Mouse (Mus musculus) liver, adult 2 months (tissue): ENCODE data around the gene Kcnk7. TPM values are rescaled to one million over a fixed set of nuclear protein-coding genes. Genes with fewer than 3 reads are reported as not detected.

Experiments
- DNase-seq: peaks from one replicate; pipeline ENCODE4 v3.0.0-alpha.2; 2011; ENCODE audit warnings: low read depth, low spot score; ENCODE audit errors: extremely low read depth
- H3K27ac ChIP-seq: fragments of 200-500 bp; replicated peaks from 2 replicates; pipeline ENCODE4 v1.5.1; 2012; ENCODE audit warnings: low read depth, mild to moderate bottlenecking, control low read depth, inconsistent platforms, low read length; ENCODE audit not compliant: insufficient read depth
- H3K27me3 ChIP-seq: fragments of 200-500 bp; 2 replicates; pipeline ENCODE4 v1.6.1; 2012; ENCODE audit warnings: mild to moderate bottlenecking, moderate library complexity, low read length, inconsistent platforms; ENCODE audit not compliant: control insufficient read depth, insufficient read depth
- H3K36me3 ChIP-seq: fragments of 200-500 bp; 2 replicates; pipeline ENCODE4 v1.6.1; 2012; ENCODE audit warnings: low read length, inconsistent platforms; ENCODE audit not compliant: control insufficient read depth, insufficient read depth
- H3K4me1 ChIP-seq: fragments of 200-500 bp; 2 replicates; pipeline ENCODE4 v1.6.1; 2011; ENCODE audit warnings: low read length; ENCODE audit not compliant: control insufficient read depth, insufficient read depth
- H3K4me3 ChIP-seq: fragments of 200-500 bp; 2 replicates; pipeline ENCODE4 v1.5.1; 2011; ENCODE audit warnings: low read depth, mild to moderate bottlenecking, control low read depth, low read length, moderate library complexity; ENCODE audit not compliant: insufficient read depth
- H3K79me2 ChIP-seq: fragments of 200-500 bp; 2 replicates; pipeline ENCODE4 v1.6.1; 2012; ENCODE audit warnings: inconsistent platforms, mild to moderate bottlenecking, low read length, moderate library complexity; ENCODE audit not compliant: control insufficient read depth, insufficient read depth
- H3K9ac ChIP-seq: fragments of 200-500 bp; 2 replicates; pipeline ENCODE4 v1.6.1; 2012; ENCODE audit warnings: low read depth, mild to moderate bottlenecking, control low read depth, inconsistent platforms, low read length
- CTCF ChIP-seq: fragments of 200-500 bp; IDR thresholded peaks from 2 replicates; pipeline ENCODE4 v1.5.1; 2011; ENCODE audit warnings: low read depth, low read length, control low read depth
- POLR2A ChIP-seq: fragments of 200-500 bp; IDR thresholded peaks from 2 replicates; pipeline ENCODE4 v1.6.1; 2011; ENCODE audit warnings: low read length, control low read depth; ENCODE audit not compliant: insufficient read depth; ENCODE audit errors: extremely low read depth
- WGBS: fragments of 180-500 bp; shearing (Covaris S2); methylation state at CpG from one replicate; pipeline ENCODE4 v1.1.7; 2018; 5-methylcytosine and 5-hydroxymethylcytosine counted together
- polyA plus RNA-seq: library from polyadenylated mRNA; depleted of rRNA; stranded (reverse); fragments of >200 nt; gene quantifications from 2 replicates; pipeline ENCODE4 v1.2.3, GENCODE M21; 2012
- total RNA-seq: library from RNA; depleted of rRNA; stranded (reverse); fragments of >200 nt; gene quantifications from 2 replicates; pipeline ENCODE4 v1.2.3, GENCODE M21; 2014

Gene Kcnk7
- total and polyA plus RNA-seq, 2 experiments, result not detected

DNA sequence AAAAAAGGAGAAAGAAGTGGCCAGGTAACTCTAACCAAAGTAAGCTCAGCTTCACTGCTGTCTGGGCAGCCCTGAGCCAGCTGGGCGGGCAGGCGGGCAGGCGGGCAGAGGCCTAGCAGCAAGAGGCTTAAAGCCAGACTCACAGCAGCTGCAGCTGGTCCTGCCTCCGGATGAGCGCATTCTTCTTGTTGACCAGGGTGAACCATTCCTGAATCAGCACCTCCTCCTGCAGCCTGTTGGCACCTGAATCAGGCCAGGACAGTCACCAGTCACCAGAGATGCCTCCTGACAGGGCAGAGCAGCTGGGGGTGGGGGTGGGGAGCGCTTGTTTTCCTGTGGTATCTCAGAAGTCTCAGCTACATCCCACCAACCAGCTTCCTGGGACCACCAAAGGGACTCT, 5.9 kb downstream of the Kcnk7 start:
- DNase-seq, result no peak
- peaks cover 5% of the 10 kb centered on the region; the same call in 1 of the 2 replicates for H3K4me1 ChIP-seq
- no peak overlapping the region for H3K4me3 ChIP-seq
- TF ChIP-seq POLR2A (no peak), CTCF (no peak)
- no peaks in the 10 kb centered on the region for H3K79me2 ChIP-seq
- no peaks in the 10 kb centered on the region for H3K36me3 ChIP-seq
- H3K9ac ChIP-seq, result no peak overlapping the region
- 95% methylated on average over 6 of the region's 6 CpGs for WGBS
- H3K27ac ChIP-seq, result no peak overlapping the region
- no peaks in the 10 kb centered on the region for H3K27me3 ChIP-seq

DNA sequence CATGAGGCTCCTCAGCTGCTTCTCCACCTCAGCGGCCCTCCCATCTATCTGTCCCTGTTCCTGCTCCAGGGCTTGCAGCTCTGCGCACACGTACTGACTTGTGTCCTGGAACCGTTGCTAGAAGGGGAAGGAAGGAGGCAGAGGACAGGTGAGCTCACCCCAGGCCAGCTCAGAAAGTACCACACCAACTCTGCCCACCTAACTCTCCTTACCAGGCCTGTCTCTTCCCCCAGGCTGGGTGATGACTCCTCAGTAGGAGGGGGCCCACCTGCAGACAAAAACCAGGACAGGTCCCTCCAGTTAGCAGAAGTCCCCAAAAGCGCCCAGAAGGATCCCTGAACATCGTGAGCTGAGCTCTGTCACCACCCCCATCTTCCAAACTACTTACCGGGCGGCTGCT, 6.4 kb downstream of the Kcnk7 start:
- Histone ChIP-seq H3K4me3 (no peak overlapping the region), H3K27me3 (no peaks in the 10 kb centered on the region), H3K27ac (no peak overlapping the region), H3K4me1 (0 out of 2 replicates have a peak, but pooled peaks cover 3% of the 10 kb centered on the region), H3K79me2 (no peaks in the 10 kb centered on the region), H3K36me3 (no peaks in the 10 kb centered on the region), H3K9ac (no peak overlapping the region)
- whole genome bisulfite sequencing, result 90% methylated on average over 8 of the region's 8 CpGs
- TF ChIP-seq POLR2A (no peak), CTCF (no peak)
- DNase-seq, result no peak

DNA sequence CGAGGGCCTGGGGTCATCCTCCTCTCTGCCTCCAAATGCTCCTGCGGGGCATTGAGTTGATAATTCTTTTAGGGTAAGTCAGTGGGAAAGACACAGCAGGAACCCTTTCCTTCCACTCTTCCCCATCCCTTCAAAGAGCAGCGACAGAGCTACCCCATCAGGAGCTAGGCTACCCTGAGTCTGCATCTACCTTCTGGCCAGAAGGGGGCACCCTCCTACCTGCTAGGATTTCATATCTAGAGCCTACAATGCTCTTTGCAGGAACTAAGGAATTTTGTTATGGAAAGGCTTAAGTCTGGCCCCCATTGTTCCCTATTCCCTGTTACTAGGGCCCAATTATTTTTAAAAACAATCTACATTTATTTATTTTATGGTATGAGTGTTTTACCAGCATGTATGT, 7.1 kb downstream of the Kcnk7 start:
- peak; percentile 44 for DNase-seq
- H3K79me2 ChIP-seq, result no peaks in the 10 kb centered on the region
- no peaks in the 10 kb centered on the region for H3K27me3 ChIP-seq
- H3K4me1 ChIP-seq, result 0 out of 2 replicates have a peak, but pooled peaks cover 3% of the 10 kb centered on the region
- no peaks in the 10 kb centered on the region for H3K36me3 ChIP-seq
- H3K4me3 ChIP-seq, result no peak overlapping the region
- TF ChIP-seq POLR2A, result no peak
- TF ChIP-seq CTCF, result peak; percentile 80
- 32% methylated on average over 3 of the region's 3 CpGs for WGBS
- H3K27ac ChIP-seq, result no peak overlapping the region
- no peak overlapping the region for H3K9ac ChIP-seq

GRCm38 (mm10) chr19:5711907-5712460, 7.8 kb downstream of the Kcnk7 start:
- WGBS, result 88% methylated on average over 14 of the region's 14 CpGs
- Histone ChIP-seq H3K9ac (no peak overlapping the region), H3K27me3 (no peaks in the 10 kb centered on the region), H3K36me3 (no peaks in the 10 kb centered on the region), H3K4me3 (no peak overlapping the region), H3K27ac (no peak overlapping the region), H3K79me2 (no peaks in the 10 kb centered on the region), H3K4me1 (0 out of 2 replicates have a peak, but pooled peaks cover 3% of the 10 kb centered on the region)
- no peak for DNase-seq
- TF ChIP-seq POLR2A (no peak), CTCF (no peak)

GRCm38 (mm10) chr19:5713255-5713654, 9.1 kb downstream of the Kcnk7 start:
- Histone ChIP-seq H3K9ac (no peak overlapping the region), H3K27ac (no peak overlapping the region), H3K79me2 (no peaks in the 10 kb centered on the region), H3K4me1 (0 out of 2 replicates have a peak, but pooled peaks cover 3% of the 10 kb centered on the region), H3K4me3 (no peak overlapping the region), H3K36me3 (no peaks in the 10 kb centered on the region), H3K27me3 (no peaks in the 10 kb centered on the region)
- no peak for DNase-seq
- TF ChIP-seq CTCF (no peak), POLR2A (no peak)
- WGBS, result 82% methylated on average over 5 of the region's 5 CpGs

GRCm38 (mm10) chr19:5713730-5714129, 9.6 kb downstream of the Kcnk7 start:
- H3K4me3 ChIP-seq, result no peak overlapping the region
- TF ChIP-seq POLR2A (no peak), CTCF (no peak)
- 19% methylated on average over 2 of the region's 2 CpGs for WGBS
- 0 out of 2 replicates have a peak, but pooled peaks cover 3% of the 10 kb centered on the region for H3K4me1 ChIP-seq
- H3K27ac ChIP-seq, result no peak overlapping the region
- no peak overlapping the region for H3K9ac ChIP-seq
- no peaks in the 10 kb centered on the region for H3K36me3 ChIP-seq
- peak; percentile 55 for DNase-seq
- H3K79me2 ChIP-seq, result no peaks in the 10 kb centered on the region
- no peaks in the 10 kb centered on the region for H3K27me3 ChIP-seq
